Mouse (Mus musculus): ENCODE data around the gene Dock6. TPM values are rescaled to one million over a fixed set of nuclear protein-coding genes. Genes with fewer than 3 reads are reported as not detected.

Dock6 gene
- polyA plus RNA-seq, 1 experiment: 12.1 TPM

- Histone ChIP-seq H3K4me3 (ENCODE audit: insufficient read depth, poor library complexity, severe bottlenecking) (peak within 1 kb of the TSS; percentile 74), H3ac (ENCODE audit: control insufficient read depth, insufficient read length, low read depth) (peak within 1 kb of the TSS; percentile 94)
- no peak for TF ChIP-seq USF1 (IDR thresholded peaks at IDR 0.05; ENCODE audit: low read depth)
- TF ChIP-seq CEBPB (IDR thresholded peaks at IDR 0.05; ENCODE audit: low read depth): no peak
- no peak for TF ChIP-seq CTCF (IDR thresholded peaks at IDR 0.05; ENCODE audit: control insufficient read depth, insufficient read depth, insufficient read length)
- no peak for TF ChIP-seq MAX (IDR thresholded peaks at IDR 0.05)
- no peak for TF ChIP-seq MYOG (IDR thresholded peaks at IDR 0.05; ENCODE audit: control insufficient read depth, extremely low read depth, insufficient read length)
- no peak for TF ChIP-seq FOSL1 (IDR thresholded peaks at IDR 0.05; ENCODE audit: insufficient read depth, low read length, poor library complexity, severe bottlenecking)
- no peak for TF ChIP-seq MYOD1 (IDR thresholded peaks at IDR 0.05; ENCODE audit: control insufficient read depth, insufficient read length, low read depth)
Observed at GRCm38 (mm10) chr9:21760155-21761088, 92.0 kb downstream of the Dock6 start, which contains the start of gene Spc24. Spc24 (minus strand) TSS chr9:21760303.

GRCm38 (mm10) chr9:21759718-21760117 is 92.7 kb downstream of the Dock6 start:
- no peak for TF ChIP-seq MAX (IDR thresholded peaks at IDR 0.05)
- no peak for TF ChIP-seq MYOG (IDR thresholded peaks at IDR 0.05; ENCODE audit: control insufficient read depth, extremely low read depth, insufficient read length)
- TF ChIP-seq FOSL1 (IDR thresholded peaks at IDR 0.05; ENCODE audit: insufficient read depth, low read length, poor library complexity, severe bottlenecking): no peak
- no peak for TF ChIP-seq MYOD1 (IDR thresholded peaks at IDR 0.05; ENCODE audit: control insufficient read depth, insufficient read length, low read depth)
- no peak for TF ChIP-seq CTCF (IDR thresholded peaks at IDR 0.05; ENCODE audit: control insufficient read depth, insufficient read depth, insufficient read length)
- TF ChIP-seq USF1 (IDR thresholded peaks at IDR 0.05; ENCODE audit: low read depth): no peak
- no peak for TF ChIP-seq CEBPB (IDR thresholded peaks at IDR 0.05; ENCODE audit: low read depth)
- peaks cover 20% of the 10 kb centered on the region for H3K36me3 ChIP-seq (ENCODE audit: control insufficient read depth, insufficient read depth)
- H3K4me3 ChIP-seq (ENCODE audit: insufficient read depth, poor library complexity, severe bottlenecking): peak overlapping the region; percentile 74
- H3K79me2 ChIP-seq (ENCODE audit: control insufficient read depth, insufficient read depth): peaks cover 44% of the 10 kb centered on the region
- H3ac ChIP-seq (ENCODE audit: control insufficient read depth, insufficient read length, low read depth): peak overlapping the region; percentile 94
- no peaks in the 10 kb centered on the region for H3K27me3 ChIP-seq (ENCODE audit: control insufficient read depth, insufficient read depth, insufficient read length)
- H3K79me3 ChIP-seq (ENCODE audit: low read depth): peaks cover 30% of the 10 kb centered on the region

More at GRCm38 (mm10) chr9:21760155-21761088, 92.0 kb downstream of the Dock6 start, which contains the start of gene Spc24:
- Histone ChIP-seq H3K79me3 (ENCODE audit: low read depth) (peaks cover 26% of the 10 kb centered on the region), H3K27me3 (ENCODE audit: control insufficient read depth, insufficient read depth, insufficient read length) (no peaks in the 10 kb centered on the region), H3K79me2 (ENCODE audit: control insufficient read depth, insufficient read depth) (peaks cover 44% of the 10 kb centered on the region), H3K36me3 (ENCODE audit: control insufficient read depth, insufficient read depth) (peaks cover 20% of the 10 kb centered on the region)

- Histone ChIP-seq H3K79me2 (ENCODE audit: control insufficient read depth, insufficient read depth) (peaks cover 44% of the 10 kb centered on the region), H3ac (ENCODE audit: control insufficient read depth, insufficient read length, low read depth) (no peak overlapping the region), H3K79me3 (ENCODE audit: low read depth) (peaks cover 31% of the 10 kb centered on the region), H3K27me3 (ENCODE audit: control insufficient read depth, insufficient read depth, insufficient read length) (no peaks in the 10 kb centered on the region), H3K4me3 (ENCODE audit: insufficient read depth, poor library complexity, severe bottlenecking) (peak overlapping the region; percentile 74), H3K36me3 (ENCODE audit: control insufficient read depth, insufficient read depth) (peaks cover 20% of the 10 kb centered on the region)
- TF ChIP-seq FOSL1 (IDR thresholded peaks at IDR 0.05; ENCODE audit: insufficient read depth, low read length, poor library complexity, severe bottlenecking): no peak
- no peak for TF ChIP-seq MYOD1 (IDR thresholded peaks at IDR 0.05; ENCODE audit: control insufficient read depth, insufficient read length, low read depth)
- TF ChIP-seq MYOG (IDR thresholded peaks at IDR 0.05; ENCODE audit: control insufficient read depth, extremely low read depth, insufficient read length): no peak
- TF ChIP-seq MAX (IDR thresholded peaks at IDR 0.05): no peak
Observed at GRCm38 (mm10) chr9:21758576-21759529, 93.6 kb downstream of the Dock6 start.

- Histone ChIP-seq H3K79me3 (ENCODE audit: low read depth) (peaks cover 30% of the 10 kb centered on the region), H3K79me2 (ENCODE audit: control insufficient read depth, insufficient read depth) (peaks cover 42% of the 10 kb centered on the region), H3K27me3 (ENCODE audit: control insufficient read depth, insufficient read depth, insufficient read length) (no peaks in the 10 kb centered on the region), H3K4me3 (ENCODE audit: insufficient read depth, poor library complexity, severe bottlenecking) (peak overlapping the region; percentile 6), H3K36me3 (ENCODE audit: control insufficient read depth, insufficient read depth) (peaks cover 21% of the 10 kb centered on the region), H3ac (ENCODE audit: control insufficient read depth, insufficient read length, low read depth) (no peak overlapping the region)
- TF ChIP-seq CEBPB (IDR thresholded peaks at IDR 0.05; ENCODE audit: low read depth): no peak
- TF ChIP-seq FOSL1 (IDR thresholded peaks at IDR 0.05; ENCODE audit: insufficient read depth, low read length, poor library complexity, severe bottlenecking): no peak
- TF ChIP-seq CTCF (IDR thresholded peaks at IDR 0.05; ENCODE audit: control insufficient read depth, insufficient read depth, insufficient read length): no peak
- TF ChIP-seq MYOD1 (IDR thresholded peaks at IDR 0.05; ENCODE audit: control insufficient read depth, insufficient read length, low read depth): no peak
- TF ChIP-seq USF1 (IDR thresholded peaks at IDR 0.05; ENCODE audit: low read depth): no peak
- TF ChIP-seq MAX (IDR thresholded peaks at IDR 0.05): no peak
Observed at GRCm38 (mm10) chr9:21754516-21755321, 97.7 kb downstream of the Dock6 start.
